Mouse (Mus musculus): ENCODE results near the gene Sirpa.

The Sirpa gene

DNA sequence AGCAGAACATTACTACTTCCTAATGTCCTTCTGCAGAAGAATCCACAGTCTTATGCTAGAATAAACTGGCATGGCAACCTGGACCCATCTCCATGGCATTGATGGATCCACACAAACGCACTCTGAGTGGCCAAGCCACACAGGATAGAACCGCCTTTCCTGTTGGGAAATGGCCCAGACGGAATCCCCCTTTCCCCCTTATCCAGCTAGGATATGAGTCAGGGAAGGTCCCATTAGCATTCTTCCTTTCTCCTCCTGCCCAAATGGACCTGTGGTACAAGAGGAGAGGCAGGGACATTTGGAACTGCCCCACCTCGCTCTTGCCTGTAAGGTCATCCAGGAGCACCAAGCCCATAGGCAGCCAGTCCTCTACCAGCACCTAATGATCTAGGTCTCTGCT lies 10.4 kb upstream of the Sirpa start:
- DNase-seq (ENCODE audit: low read depth, low spot score), result no peak

- peak; percentile 70 for DNase-seq (ENCODE audit: low read depth, low spot score)
Measured at GRCm38 (mm10) chr2:129584905-129585304, 7.7 kb upstream of the Sirpa start.

GRCm38 (mm10) chr2:129585904-129586514 lies 6.6 kb upstream of the Sirpa start:
- no peak for DNase-seq (ENCODE audit: low read depth, low spot score)

DNA sequence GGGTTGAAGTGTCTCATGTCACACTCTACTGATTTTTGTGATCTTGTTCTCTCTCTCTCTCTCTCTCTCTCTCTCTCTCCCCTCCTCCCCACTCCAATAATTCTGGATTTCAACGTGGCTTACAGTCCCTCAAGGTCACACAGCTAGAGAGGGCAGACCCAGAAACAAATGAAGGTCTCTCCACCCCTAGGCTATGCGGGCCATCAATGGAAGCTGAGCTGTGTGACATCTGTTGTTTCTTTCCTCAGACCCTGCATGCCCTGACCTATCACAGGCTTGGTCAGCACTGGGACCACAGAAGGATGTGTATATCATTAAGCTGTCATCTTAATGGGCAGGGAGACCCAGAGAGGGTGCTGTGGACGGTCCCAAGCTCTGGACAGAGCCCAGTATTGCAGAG lies 5.4 kb upstream of the Sirpa start:
- peak; percentile 60 for DNase-seq (ENCODE audit: low read depth, low spot score)

- peak; percentile 98 for DNase-seq (ENCODE audit: low read depth, low spot score)
Measured at GRCm38 (mm10) chr2:129587825-129588251, 4.8 kb upstream of the Sirpa start.

- DNase-seq (ENCODE audit: low read depth, low spot score), result no peak
Measured at GRCm38 (mm10) chr2:129591897-129592296, 738 bp upstream of the Sirpa start.

DNA sequence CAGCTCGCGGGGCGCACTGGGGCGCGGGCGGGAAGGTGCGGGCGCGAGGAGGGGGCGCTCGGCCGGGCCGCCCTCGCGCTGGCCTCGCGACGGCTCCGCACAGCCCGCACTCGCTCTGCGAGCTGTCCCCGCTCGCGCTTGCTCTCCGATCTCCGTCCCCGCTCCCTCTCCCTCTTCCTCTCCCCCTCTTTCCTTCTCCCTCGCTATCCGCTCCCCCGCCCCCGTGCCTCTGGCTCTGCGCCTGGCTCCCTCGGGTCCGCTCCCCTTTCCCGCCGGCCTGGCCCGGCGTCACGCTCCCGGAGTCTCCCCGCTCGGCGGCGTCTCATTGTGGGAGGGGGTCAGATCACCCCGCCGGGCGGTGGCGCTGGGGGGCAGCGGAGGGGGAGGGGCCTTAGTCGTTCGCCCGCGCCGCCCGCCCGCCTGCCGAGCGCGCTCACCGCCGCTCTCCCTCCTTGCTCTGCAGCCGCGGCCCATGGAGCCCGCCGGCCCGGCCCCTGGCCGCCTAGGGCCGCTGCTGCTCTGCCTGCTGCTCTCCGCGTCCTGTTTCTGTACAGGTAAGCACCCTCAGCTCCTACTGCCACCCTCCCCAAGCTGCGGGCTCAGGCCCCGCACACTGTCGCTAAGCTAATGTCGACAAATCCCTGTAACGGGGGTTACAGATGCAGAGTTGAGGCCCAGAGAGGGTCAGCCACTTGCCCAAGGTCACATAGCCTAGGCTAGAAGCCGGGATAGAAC lies 673 bp downstream of the Sirpa start:
- DNase-seq (ENCODE audit: low read depth, low spot score), result peak; percentile 88

GRCm38 (mm10) chr2:129593876-129594421 lies 1.3 kb downstream of the Sirpa start:
- DNase-seq (ENCODE audit: low read depth, low spot score), result peak; percentile 41

- DNase-seq (ENCODE audit: low read depth, low spot score), result no peak
Measured at GRCm38 (mm10) chr2:129594569-129594968, 1.9 kb downstream of the Sirpa start.

GRCm38 (mm10) chr2:129595206-129595605 lies 2.6 kb downstream of the Sirpa start:
- no peak for DNase-seq (ENCODE audit: low read depth, low spot score)

DNA sequence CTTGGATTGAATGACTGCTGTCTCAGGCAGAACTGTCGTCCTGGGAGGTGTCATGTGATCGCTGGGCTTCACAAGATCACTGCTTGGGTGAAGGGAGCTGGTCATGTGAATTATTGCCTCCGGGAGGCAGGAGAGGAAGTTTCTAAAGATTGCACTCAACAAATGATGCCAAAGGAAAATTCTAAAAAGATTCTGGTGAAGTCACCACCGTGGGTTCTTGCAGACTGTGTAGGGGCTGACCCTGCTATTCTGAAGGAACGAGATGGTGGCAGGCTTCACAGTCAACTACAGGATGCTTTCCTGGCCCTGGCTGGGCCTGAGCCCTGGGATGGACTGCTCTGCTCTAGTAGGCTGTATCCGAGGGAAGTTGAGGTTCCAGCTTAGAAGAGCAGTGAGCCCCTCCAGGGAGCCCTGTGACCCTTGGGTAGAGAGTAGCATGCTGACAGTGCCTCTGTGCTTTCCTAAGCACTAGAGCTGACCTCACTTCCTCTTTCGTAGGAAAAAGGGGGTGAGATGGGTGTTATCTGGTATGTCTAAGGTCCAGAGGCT lies 3.1 kb downstream of the Sirpa start:
- DNase-seq (ENCODE audit: low read depth, low spot score), result no peak

DNA sequence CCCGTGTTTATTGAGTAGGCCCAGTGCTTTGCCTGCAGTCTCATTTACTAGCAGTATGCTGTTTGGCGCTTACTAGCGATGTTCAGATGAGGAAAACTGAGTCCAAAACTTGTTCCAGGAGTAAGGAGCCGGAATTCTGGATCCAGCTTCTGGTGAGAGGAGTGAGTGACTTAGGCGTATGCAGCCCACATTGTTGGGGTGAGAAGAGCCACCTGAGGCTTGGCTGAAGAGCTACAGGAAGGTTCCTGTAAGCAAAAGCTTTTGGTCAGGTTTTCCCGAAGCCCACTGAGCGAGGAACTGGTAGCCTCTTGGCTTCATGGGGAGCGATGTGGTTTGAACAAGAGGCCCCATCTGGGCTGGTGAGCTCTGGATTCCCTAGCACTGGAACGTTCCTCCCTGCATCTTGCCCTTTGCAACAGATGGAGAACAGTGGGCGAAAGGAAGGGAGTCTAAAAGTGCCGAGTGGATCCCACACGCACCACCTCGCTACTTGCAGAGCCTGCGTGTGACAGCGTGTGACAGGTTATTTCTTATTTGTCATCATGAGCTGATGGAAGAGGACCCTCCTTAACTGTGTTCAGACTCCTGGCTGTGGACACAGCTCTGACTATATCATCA lies 4.0 kb downstream of the Sirpa start:
- no peak for DNase-seq (ENCODE audit: low read depth, low spot score)

DNA sequence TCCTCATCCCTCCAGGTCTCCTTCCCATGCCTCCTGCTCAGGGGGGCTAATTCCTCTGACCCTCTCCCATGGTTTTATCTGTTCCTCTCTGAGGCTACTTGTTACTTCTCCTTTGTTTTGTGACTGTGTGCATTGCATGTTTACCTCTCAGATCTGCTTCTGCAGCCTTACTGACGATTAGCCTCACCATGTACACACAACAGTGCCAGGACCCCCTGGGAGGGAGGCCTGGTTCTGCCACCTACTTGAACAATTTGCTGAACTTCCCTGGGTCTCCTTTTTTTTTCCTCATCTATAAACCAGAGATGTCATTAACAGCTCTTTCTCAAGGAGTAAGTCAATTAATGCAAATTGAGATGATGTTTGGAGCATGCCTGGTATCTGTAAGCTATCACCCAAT lies 4.9 kb downstream of the Sirpa start:
- no peak for DNase-seq (ENCODE audit: low read depth, low spot score)

- no peak for DNase-seq (ENCODE audit: low read depth, low spot score)
Measured at GRCm38 (mm10) chr2:129598094-129598493, 5.5 kb downstream of the Sirpa start.

DNA sequence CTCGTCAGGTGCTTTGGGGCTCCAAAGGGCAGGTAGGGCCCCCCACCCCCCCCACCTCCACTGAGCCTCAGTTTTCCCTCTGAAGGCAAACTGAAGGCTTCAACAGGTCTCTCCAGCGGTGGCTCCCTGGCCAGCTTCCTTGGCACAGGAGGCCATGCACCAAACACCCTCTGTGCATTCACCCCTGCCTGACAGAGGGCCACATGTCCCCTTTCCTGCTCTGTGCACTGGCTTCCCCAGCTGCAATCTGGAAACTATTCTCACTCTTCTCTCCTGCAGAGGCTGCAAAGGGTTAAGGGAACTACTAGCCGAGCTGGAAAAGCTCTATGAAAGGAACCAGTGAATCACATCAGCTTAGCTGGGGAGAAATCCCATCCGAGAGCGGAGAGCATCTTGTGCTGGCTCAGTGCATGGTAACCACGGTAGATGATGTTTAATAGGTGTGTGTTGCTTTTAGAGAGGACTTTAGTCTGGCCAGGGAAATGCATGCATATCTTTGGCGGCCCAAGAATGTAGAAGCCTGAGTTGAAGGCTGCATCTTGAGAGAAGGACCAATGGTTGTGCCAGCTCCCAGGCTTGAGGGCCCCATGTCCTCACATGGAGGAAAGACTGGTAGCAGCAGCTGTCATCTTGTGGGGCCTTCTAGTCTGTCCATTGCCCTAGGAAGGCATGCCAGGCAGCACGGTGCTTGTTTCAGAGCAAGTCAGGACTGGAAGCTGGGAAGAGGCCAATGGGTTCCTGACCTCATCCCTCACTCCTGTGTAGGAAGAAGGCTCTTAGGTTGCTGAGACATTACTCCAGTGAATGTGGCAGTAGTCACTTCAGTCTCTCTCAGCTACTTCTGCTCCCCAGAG lies 6.8 kb downstream of the Sirpa start:
- no peak for DNase-seq (ENCODE audit: low read depth, low spot score)

DNA sequence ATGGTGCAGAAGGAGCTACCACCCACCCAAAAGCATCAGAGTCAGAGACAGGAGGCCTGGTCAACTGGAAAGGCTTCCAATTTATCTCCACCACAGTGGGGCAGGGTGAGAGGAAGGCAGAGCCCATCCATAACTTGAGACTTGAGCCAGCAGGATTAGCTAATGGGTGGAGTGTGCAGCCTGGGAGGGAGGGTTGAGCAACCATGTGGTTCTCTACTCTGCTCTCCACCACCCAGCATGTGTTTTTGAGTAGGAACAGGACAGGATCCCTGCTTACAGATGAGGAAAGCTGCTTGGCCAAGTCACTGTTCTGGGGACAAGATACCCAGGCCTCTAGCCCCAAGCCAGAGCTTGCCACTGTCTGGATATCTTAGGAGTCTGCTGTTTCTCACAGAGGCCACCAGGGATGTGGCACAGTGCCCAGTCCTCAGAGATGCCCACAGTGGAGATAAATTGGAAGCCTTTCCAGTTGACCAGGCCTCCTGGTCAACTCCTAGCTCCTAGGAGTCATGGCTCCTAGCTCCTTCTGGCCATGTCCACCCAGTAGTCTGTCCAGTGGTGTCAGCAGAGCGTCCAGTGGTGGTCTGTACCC lies 8.5 kb downstream of the Sirpa start:
- no peak for DNase-seq (ENCODE audit: low read depth, low spot score)

GRCm38 (mm10) chr2:129601894-129602663 lies 9.4 kb downstream of the Sirpa start:
- DNase-seq (ENCODE audit: low read depth, low spot score), result peak; percentile 40

DNA sequence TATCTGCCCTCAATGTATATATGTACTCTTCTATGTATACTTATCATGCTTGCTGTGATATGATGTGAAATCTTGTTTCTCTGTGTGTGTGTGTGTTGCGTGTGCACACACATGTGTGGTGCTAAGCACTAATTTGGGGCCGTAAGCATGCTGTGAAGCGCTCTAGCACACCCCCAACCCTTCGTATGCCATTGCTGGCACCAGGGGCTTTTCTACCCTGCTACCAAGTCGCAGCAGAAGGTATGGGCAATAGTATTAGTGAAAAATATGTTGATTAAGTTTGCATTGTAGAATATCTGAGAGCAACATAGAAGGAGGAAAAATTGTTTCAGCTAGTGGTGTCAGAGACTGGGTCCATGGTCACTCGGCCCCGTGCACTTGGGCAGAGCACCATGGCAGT lies 10.2 kb downstream of the Sirpa start:
- no peak for DNase-seq (ENCODE audit: low read depth, low spot score)

GRCm38 (mm10) chr2:129603536-129603935 lies 10.9 kb downstream of the Sirpa start:
- DNase-seq (ENCODE audit: low read depth, low spot score), result no peak

- no peak for DNase-seq (ENCODE audit: low read depth, low spot score)
Measured at GRCm38 (mm10) chr2:129604032-129604431, 11.4 kb downstream of the Sirpa start.

All from ZHBTc4 (cell line).